Mouse (Mus musculus) liver, adult 2 months (tissue): Measurements from ENCODE around the gene Nmnat1. TPM values are rescaled to one million over a fixed set of nuclear protein-coding genes. Genes with fewer than 3 reads are reported as not detected.
"Not testable (repeated sequence)": the region's sequence is repeated elsewhere in the genome, so short reads cannot be mapped to it uniquely, and the experiment has no call there.

ENCODE experiments used
- DNase-seq: peaks from one replicate; pipeline ENCODE4 v3.0.0-alpha.2; 2011; ENCODE audit warnings: low read depth, low spot score; ENCODE audit errors: extremely low read depth
- H3K27ac ChIP-seq: fragments of 200-500 bp; replicated peaks from 2 replicates; pipeline ENCODE4 v1.5.1; 2012; ENCODE audit warnings: low read depth, mild to moderate bottlenecking, control low read depth, inconsistent platforms, low read length; ENCODE audit not compliant: insufficient read depth
- H3K27me3 ChIP-seq: fragments of 200-500 bp; 2 replicates; pipeline ENCODE4 v1.6.1; 2012; ENCODE audit warnings: mild to moderate bottlenecking, moderate library complexity, low read length, inconsistent platforms; ENCODE audit not compliant: control insufficient read depth, insufficient read depth
- H3K36me3 ChIP-seq: fragments of 200-500 bp; 2 replicates; pipeline ENCODE4 v1.6.1; 2012; ENCODE audit warnings: low read length, inconsistent platforms; ENCODE audit not compliant: control insufficient read depth, insufficient read depth
- H3K4me1 ChIP-seq: fragments of 200-500 bp; 2 replicates; pipeline ENCODE4 v1.6.1; 2011; ENCODE audit warnings: low read length; ENCODE audit not compliant: control insufficient read depth, insufficient read depth
- H3K4me3 ChIP-seq: fragments of 200-500 bp; 2 replicates; pipeline ENCODE4 v1.5.1; 2011; ENCODE audit warnings: low read depth, mild to moderate bottlenecking, control low read depth, low read length, moderate library complexity; ENCODE audit not compliant: insufficient read depth
- H3K79me2 ChIP-seq: fragments of 200-500 bp; 2 replicates; pipeline ENCODE4 v1.6.1; 2012; ENCODE audit warnings: inconsistent platforms, mild to moderate bottlenecking, low read length, moderate library complexity; ENCODE audit not compliant: control insufficient read depth, insufficient read depth
- H3K9ac ChIP-seq: fragments of 200-500 bp; 2 replicates; pipeline ENCODE4 v1.6.1; 2012; ENCODE audit warnings: low read depth, mild to moderate bottlenecking, control low read depth, inconsistent platforms, low read length
- CTCF ChIP-seq: fragments of 200-500 bp; IDR thresholded peaks from 2 replicates; pipeline ENCODE4 v1.5.1; 2011; ENCODE audit warnings: low read depth, low read length, control low read depth
- POLR2A ChIP-seq: fragments of 200-500 bp; IDR thresholded peaks from 2 replicates; pipeline ENCODE4 v1.6.1; 2011; ENCODE audit warnings: low read length, control low read depth; ENCODE audit not compliant: insufficient read depth; ENCODE audit errors: extremely low read depth
- WGBS: fragments of 180-500 bp; shearing (Covaris S2); methylation state at CpG from one replicate; pipeline ENCODE4 v1.1.7; 2018; 5-methylcytosine and 5-hydroxymethylcytosine counted together
- polyA plus RNA-seq: library from polyadenylated mRNA; depleted of rRNA; stranded (reverse); fragments of >200 nt; gene quantifications from 2 replicates; pipeline ENCODE4 v1.2.3, GENCODE M21; 2012
- total RNA-seq: library from RNA; depleted of rRNA; stranded (reverse); fragments of >200 nt; gene quantifications from 2 replicates; pipeline ENCODE4 v1.2.3, GENCODE M21; 2014

Gene Nmnat1
- total and polyA plus RNA-seq, 2 experiments, result 14.4 to 17.4 TPM

- Histone ChIP-seq H3K4me3 (no peak overlapping the region), H3K27me3 (no peaks in the 10 kb centered on the region), H3K9ac (no peak overlapping the region), H3K4me1 (0 out of 2 replicates have a peak, but pooled peaks cover 2% of the 10 kb centered on the region), H3K79me2 (no peaks in the 10 kb centered on the region), H3K27ac (no peak overlapping the region), H3K36me3 (no peaks in the 10 kb centered on the region)
- no peak for DNase-seq
- TF ChIP-seq CTCF, result no peak
- no peak for TF ChIP-seq POLR2A
- 89% methylated on average over 1 of the region's 1 CpGs for WGBS
Observed at GRCm38 (mm10) chr4:149446309-149446708, 38.7 kb downstream of the Nmnat1 start.

- no peak for DNase-seq
- Histone ChIP-seq H3K4me1 (0 out of 2 replicates have a peak, but pooled peaks cover 2% of the 10 kb centered on the region), H3K9ac (no peak overlapping the region), H3K27ac (no peak overlapping the region), H3K79me2 (no peaks in the 10 kb centered on the region), H3K27me3 (no peaks in the 10 kb centered on the region), H3K36me3 (no peaks in the 10 kb centered on the region), H3K4me3 (no peak overlapping the region)
- TF ChIP-seq CTCF (no peak), POLR2A (no peak)
- 37% methylated on average over 11 of the region's 11 CpGs for WGBS
Observed at GRCm38 (mm10) chr4:149445868-149446267, 39.1 kb downstream of the Nmnat1 start.

DNA sequence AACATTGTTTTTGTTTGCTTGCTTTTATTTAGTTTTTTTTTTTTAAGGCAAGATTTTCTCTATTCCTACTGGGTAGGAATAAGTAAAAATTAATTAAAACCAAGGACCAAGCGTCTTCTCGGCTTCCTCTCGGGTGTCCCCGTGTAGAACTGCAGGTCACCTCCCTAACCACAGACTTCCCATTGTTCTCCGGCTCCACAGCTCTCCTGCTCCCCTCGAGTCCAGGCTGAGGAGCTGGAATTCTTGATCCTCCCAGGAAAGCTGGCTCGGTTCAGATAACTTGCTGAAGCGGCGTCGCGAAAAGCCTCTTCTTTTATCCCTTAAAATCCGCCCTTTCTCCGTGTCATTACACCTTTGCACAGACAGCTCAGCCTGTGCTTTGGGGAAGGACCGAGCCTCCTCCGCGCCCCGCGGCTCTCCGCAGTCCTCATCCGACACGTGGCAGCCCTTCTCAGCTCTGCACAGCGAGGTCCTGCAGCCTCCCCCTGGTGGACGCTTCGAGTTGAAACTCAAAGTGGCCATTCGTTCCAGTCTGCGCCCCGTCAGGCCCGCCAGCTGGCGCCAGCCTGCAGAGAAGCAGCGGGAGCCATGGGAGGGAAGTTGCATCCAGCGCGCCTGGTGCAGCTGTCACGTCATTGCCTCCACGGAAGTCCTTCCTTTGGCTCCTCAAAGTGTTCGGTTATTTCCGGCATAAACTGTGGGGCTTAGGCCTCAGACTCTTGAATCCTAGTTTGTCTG, 39.9 kb downstream of the Nmnat1 start:
- no peak overlapping the region for H3K4me3 ChIP-seq
- 0 out of 2 replicates have a peak overlapping the region, but pooled peaks have one; percentile 0 for H3K9ac ChIP-seq
- TF ChIP-seq CTCF, result peak; percentile 94
- TF ChIP-seq POLR2A, result no peak
- peak; percentile 81 for DNase-seq
- H3K27ac ChIP-seq, result no peak overlapping the region
- WGBS, result 1% methylated on average over 36 of the region's 36 CpGs
- no peaks in the 10 kb centered on the region for H3K79me2 ChIP-seq
- no peaks in the 10 kb centered on the region for H3K36me3 ChIP-seq
- no peaks in the 10 kb centered on the region for H3K27me3 ChIP-seq
- H3K4me1 ChIP-seq, result 0 out of 2 replicates have a peak, but pooled peaks cover 2% of the 10 kb centered on the region

DNA sequence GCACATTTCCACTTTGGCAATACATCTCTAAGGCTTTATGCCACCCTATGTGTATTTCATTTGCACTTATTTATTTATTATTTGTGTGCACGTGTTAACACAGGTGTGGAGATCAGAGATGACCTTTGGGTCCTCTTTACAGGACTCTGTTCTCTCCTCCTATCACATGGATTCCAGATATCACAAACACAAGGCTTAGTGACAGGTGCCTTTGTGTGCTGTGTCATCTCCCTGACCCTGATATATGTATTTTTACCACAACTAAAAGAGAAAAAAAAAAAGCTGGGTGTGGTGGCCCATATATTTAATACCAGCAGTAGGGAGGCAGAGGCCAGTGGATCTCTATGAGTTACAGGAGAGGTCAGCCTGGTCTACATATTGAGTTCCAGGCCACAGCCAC, 40.5 kb downstream of the Nmnat1 start:
- no peaks in the 10 kb centered on the region for H3K36me3 ChIP-seq
- no peak overlapping the region for H3K27ac ChIP-seq
- no peak overlapping the region for H3K9ac ChIP-seq
- 0 out of 2 replicates have a peak, but pooled peaks cover 2% of the 10 kb centered on the region for H3K4me1 ChIP-seq
- no peak for TF ChIP-seq POLR2A
- TF ChIP-seq CTCF, result no peak
- 50% methylated on average over 1 of the region's 1 CpGs for WGBS
- H3K27me3 ChIP-seq, result no peaks in the 10 kb centered on the region
- no peaks in the 10 kb centered on the region for H3K79me2 ChIP-seq
- no peak for DNase-seq
- H3K4me3 ChIP-seq, result no peak overlapping the region

- Histone ChIP-seq H3K27me3 (no peaks in the 10 kb centered on the region), H3K36me3 (no peaks in the 10 kb centered on the region), H3K27ac (no peak overlapping the region), H3K9ac (no peak overlapping the region), H3K4me1 (0 out of 2 replicates have a peak, but pooled peaks cover 2% of the 10 kb centered on the region), H3K4me3 (no peak overlapping the region), H3K79me2 (no peaks in the 10 kb centered on the region)
- peak; percentile 43 for DNase-seq
- 25% methylated on average over 3 of the region's 3 CpGs for WGBS
- TF ChIP-seq POLR2A (no peak), CTCF (no peak)
Observed at GRCm38 (mm10) chr4:149442436-149442835, 42.6 kb downstream of the Nmnat1 start.

DNA sequence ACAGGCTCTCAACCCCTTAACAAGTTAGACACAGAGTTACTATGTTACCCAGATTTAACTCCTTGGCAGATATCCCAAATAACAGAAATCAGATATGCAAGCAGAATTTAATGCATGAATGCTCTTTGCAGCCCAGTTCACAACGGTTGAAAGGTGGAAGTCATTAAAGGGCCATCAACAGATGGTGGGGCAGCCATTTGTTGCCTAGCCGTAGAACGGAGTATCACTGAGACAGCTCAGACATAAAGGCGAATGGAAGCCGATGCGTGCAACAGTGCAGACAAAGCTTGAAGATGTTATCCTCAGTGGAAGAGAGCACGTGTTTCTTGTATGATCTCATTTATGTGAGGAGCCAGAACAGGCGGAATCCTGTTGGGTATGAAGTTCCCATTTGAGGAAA, 44.4 kb downstream of the Nmnat1 start:
- TF ChIP-seq CTCF (no peak), POLR2A (no peak)
- no peak overlapping the region for H3K4me3 ChIP-seq
- H3K79me2 ChIP-seq, result no peaks in the 10 kb centered on the region
- H3K27ac ChIP-seq, result no peak overlapping the region
- no peaks in the 10 kb centered on the region for H3K36me3 ChIP-seq
- no peaks in the 10 kb centered on the region for H3K27me3 ChIP-seq
- WGBS, result 90% methylated on average over 8 of the region's 8 CpGs
- no peak overlapping the region for H3K9ac ChIP-seq
- H3K4me1 ChIP-seq, result 0 out of 2 replicates have a peak, but pooled peaks cover 2% of the 10 kb centered on the region
- no peak for DNase-seq

DNA sequence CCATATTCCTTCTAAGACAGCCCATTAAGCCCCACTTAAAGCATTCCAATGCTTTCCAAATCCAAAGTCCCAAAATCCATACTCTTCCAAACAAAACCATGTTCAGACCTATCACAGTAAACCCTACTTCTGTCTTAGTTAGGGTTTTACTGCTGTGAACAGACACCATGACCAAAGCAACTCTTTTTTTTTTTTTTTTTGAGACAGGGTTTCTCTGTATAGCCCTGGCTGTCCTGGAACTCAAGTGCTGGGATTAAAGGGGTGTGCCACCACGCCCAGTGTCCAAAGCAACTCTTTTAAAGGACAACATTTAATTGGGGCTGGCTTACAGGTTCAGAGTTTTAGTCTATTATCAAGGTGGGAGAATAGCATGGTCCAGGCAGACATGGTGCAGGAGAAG, 53.1 kb downstream of the Nmnat1 start:
- not testable (repeated sequence) for H3K27me3 ChIP-seq, H3K79me2 ChIP-seq, DNase-seq, H3K36me3 ChIP-seq, H3K4me1 ChIP-seq, H3K9ac ChIP-seq, H3K4me3 ChIP-seq, H3K27ac ChIP-seq
- 95% methylated on average over 1 of the region's 1 CpGs for WGBS
